Mouse (Mus musculus) liver, adult 2 months (tissue): Measurements from ENCODE around the gene Dbi.

Source experiments
- CTCF ChIP-seq: fragments of 200-500 bp; IDR thresholded peaks from 2 replicates; pipeline ENCODE4 v1.5.1; 2011; ENCODE audit warnings: low read depth, low read length, control low read depth
- POLR2A ChIP-seq: fragments of 200-500 bp; IDR thresholded peaks from 2 replicates; pipeline ENCODE4 v1.6.1; 2011; ENCODE audit warnings: low read length, control low read depth; ENCODE audit not compliant: insufficient read depth; ENCODE audit errors: extremely low read depth

GRCm38 (mm10) chr1:120098327-120098726, 22.6 kb downstream of the Dbi start:
- TF ChIP-seq POLR2A: no peak
- peak; percentile 65; the same call in 1 of the 2 replicates for TF ChIP-seq CTCF
